Mouse (Mus musculus): ENCODE measurements around the gene Frmd4b.

The Frmd4b gene

DNA sequence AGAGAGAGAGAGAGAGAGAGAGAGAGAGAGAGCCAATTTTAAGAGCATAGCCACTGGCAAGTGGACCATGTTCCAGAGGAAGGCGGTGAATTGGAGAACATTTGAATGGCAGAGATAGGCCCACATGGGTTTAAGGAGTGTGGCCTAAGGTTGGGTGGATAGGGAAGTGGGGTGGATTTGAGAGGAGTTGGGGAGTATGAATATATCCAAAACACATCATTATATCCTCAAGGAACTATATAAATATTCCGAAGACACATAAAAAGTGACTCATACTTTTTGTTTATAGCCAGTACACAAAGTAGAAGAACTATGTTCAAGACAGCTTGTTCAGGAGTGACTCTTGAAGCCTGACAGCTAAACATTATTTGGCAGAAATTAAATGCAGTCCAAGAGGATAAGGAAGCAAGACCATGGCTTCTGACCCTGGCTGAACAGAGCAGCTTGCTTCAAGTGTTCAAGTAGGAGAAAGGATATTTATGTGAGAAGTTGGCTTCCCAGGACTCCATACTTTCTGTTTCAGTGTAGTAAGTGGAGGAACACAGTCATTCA lies 36.8 kb downstream of the Frmd4b start:
- DNase-seq (ENCODE audit: low read depth in 2 of 2, low spot score in 2 of 2) = no peak

DNA sequence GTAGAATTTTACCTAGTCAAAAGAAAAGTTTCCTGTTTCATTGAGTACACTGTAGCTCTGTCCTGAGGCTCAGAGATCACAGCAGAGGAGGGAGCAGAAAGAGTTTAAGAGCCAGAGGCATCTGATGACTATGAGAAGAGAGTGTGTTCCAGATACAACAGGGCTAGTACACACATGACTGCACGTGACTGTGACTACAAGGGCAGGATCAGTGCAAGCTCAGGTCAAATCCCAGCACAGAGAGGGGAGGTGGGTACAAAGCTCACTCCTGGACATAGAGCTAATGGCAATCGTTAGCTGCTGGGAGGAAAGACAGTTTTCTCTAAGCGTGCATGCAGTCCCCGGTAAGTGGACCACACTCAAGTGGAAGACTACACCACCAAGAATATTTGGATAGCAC lies 37.6 kb downstream of the Frmd4b start:
- no peak for DNase-seq (ENCODE audit: low read depth in 2 of 2, low spot score in 2 of 2)

DNA sequence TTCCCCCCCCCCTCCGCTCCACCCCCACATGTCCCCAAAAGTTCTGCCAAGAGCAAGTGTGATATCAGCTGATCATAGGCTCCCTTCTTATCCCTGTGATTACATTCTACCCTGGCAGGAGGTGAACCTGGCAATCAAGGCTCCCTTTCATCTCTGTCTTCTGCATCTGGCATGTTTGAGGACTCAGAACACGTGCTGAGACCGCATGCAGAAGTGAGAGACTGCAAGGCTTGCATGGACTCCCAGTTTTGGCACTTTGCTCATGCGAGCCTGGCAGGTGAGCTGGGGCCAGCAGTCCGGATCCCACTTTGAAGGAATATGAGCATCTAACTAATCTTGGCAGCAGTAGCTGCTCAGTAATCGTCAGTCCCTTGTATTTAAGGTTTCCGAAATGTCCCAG lies 39.1 kb downstream of the Frmd4b start:
- DNase-seq (ENCODE audit: low read depth in 2 of 2, low spot score in 2 of 2) = no peak

DNA sequence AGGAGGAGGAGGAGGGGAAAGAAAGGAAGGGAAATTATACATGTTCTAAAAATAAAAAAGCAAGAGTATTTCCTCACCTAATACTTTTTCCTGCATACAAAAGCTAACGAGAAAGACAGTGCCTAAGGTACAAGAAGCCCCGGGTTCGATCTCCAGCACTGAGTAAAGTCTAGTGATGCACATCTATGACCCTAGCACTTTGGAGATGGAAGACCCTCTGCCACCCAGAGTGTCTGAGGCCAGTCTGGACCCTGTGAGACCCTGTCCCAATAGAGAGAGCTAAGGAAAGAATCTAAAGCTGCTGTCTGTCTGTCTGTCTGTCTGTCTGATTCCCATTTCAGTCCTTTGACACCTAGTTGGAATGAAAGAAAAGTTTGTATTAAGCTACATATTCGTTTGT lies 40.0 kb downstream of the Frmd4b start:
- no peak for DNase-seq (ENCODE audit: low read depth in 2 of 2, low spot score in 2 of 2)

DNA sequence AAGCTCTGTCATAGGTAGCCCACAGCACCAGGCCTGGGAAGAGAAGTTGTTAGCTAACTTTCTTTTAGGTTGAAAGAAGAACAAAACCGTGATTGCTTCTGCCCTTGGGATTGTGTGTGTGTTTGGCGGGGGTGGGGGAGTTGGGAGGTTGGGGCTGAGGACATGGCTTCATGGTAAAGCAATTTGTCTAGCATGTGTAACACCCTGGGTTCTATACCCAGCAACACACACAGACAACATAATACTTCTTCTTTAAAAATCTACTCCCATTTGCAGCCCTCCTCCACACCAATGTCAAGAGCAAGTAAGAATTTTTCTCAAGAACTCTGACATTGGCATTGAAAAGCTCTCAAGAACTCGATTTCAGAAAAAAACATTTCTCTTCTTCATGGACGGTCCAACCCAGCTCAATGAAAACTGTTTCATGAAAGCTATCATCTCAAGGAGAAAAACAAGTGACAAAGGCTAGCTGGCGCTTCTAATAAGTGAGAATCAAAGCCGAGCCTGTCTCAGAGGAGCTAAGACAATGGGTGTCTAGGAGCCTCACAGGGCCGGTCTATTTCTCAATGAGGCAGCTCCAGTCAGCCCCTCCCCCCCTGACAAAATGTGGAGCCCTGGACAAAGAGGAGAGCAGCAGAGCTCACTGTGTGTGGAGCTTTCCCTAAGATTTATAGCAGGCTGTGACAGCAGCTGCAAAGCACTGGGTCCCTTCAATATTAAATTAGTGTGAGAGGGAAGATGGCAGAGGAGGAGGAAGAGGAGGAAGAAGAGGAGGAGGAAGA lies 40.6 kb downstream of the Frmd4b start:
- DNase-seq (ENCODE audit: low read depth in 2 of 2, low spot score in 2 of 2) = no peak

DNA sequence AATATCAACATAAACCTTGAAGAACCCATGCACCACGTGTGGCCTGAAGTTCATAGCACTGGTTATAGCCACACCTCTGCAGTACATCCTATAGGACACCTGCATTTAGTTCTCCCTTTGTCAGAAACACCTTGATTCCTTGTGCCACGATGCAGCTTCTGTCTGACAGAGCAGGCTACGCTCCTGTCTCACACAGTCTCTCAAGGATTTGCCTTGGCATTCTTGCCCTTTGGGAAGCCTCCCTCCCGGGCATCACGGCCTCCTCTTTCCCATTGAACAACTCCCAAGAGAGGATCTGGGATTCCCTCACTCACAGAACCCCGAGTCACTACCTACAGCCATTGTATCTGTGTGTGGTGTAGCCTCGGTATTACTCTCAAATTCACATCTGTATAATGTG lies 41.2 kb downstream of the Frmd4b start:
- no peak for DNase-seq (ENCODE audit: low read depth in 2 of 2, low spot score in 2 of 2)

DNA sequence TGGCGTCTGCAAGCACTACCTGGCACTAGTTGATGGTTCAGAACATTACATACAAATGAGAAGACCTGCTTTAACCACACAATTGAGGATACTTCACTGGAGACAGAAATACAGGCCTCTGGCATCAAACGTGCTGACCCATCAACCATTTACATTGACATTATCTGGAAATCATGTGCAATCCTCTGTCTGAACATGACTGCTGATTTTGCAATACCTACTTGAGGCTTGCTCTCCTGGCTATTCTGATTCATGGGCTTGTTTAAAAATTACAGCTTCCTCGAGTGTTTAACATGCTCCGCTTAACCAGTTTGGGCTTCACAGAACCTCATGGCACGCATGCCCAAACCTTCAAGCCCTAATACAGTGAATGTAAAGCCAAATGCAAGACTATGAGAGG lies 42.4 kb downstream of the Frmd4b start:
- DNase-seq (ENCODE audit: low read depth in 2 of 2, low spot score in 2 of 2) = no peak

DNA sequence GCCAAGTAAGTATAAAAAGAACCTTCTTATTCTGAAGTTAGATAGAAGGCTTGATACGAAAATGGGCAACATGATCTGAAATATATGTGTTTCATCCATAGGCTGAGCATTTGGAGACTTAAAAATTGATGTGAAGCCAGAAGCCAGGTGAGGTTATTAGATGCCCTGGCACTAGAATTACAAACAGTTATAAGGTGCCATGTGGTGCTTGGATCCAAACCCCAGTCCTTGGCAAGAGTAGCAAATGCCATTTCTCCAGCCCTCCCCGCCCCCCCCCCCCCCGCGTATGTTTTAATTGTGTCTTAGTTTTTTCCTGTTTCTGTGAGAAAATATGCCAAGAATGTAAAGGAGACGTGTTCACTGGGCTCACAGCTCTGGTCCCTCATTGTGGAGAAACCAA lies 45.1 kb downstream of the Frmd4b start:
- DNase-seq (ENCODE audit: low read depth in 2 of 2, low spot score in 2 of 2) = no peak

DNA sequence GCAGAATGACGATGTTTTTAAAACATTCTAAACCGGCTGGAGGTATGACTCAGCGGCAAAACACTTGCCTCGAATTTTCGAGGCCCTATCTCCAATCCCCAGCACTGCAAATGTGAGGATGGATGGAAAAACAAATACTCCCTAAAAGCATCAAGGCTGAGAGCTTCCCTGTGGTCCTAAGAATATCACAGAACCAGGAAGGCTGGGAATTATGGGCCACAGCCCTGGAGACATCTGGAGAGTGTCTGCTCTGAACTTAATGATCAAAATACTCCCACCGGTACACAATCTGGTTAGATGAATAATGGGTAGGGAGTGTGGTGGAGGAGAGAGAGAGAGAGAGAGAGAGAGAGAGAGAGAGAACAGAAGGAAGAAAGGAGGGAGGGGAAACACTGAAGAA lies 48.8 kb downstream of the Frmd4b start:
- no peak for DNase-seq (ENCODE audit: low read depth in 2 of 2, low spot score in 2 of 2)

DNA sequence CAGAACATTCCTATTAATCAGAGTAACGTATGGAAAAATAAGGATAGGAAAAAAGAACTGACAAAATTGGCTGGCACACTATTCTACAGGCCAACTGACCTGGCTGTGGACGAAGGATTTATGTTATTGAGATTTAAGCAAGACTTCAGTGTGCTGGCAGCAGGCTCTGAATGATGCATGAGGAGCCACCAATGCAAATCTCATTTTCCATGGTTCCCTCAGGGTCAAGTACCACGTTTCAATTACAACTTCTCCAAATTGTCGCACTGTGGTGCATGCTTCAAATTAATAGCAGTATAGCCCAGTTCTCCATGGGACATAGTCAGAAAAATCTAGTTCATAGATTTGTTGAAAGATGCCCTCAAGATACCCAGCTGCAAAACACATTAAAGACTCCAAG lies 50.6 kb downstream of the Frmd4b start:
- DNase-seq (ENCODE audit: low read depth in 2 of 2, low spot score in 2 of 2) = no peak

DNA sequence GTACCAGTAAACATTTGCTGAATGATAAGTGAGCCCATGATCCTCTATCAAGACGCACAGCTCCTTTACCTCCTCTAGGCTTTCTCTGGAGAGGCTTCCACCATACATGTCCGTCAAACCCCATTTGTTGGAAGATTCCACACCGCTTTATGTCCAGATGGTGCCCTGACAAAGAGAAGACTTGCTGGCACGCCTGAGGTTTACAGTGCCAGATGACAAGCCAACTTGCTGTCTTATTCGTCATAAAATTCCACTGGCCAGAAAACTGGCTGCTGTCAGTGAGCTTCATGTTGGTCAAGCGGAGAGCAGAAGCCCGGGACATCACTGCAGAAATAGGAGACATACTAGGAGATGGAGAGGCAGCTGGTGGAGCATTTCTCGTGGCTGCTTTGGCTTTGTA lies 60.2 kb downstream of the Frmd4b start:
- no peak for DNase-seq (ENCODE audit: low read depth in 2 of 2, low spot score in 2 of 2)

DNA sequence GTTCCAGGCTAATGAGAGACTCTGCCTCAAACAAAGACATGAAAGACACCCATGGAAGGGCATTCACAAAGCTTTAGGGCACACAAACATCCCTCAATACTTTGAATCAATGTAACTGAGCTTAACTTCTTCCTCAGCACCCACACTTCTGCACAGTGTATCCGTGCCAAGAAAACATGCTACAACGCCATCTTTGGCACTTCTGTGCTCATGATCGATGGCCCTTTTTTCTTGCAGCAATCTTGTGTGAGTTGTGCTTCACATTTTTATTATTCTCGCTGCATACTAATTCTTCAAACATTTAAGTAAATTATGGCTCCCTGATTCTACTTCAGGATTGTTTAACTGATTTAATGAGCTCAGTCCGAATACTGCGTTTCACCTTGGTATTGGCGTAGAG lies 61.7 kb downstream of the Frmd4b start:
- no peak for DNase-seq (ENCODE audit: low read depth in 2 of 2, low spot score in 2 of 2)

DNA sequence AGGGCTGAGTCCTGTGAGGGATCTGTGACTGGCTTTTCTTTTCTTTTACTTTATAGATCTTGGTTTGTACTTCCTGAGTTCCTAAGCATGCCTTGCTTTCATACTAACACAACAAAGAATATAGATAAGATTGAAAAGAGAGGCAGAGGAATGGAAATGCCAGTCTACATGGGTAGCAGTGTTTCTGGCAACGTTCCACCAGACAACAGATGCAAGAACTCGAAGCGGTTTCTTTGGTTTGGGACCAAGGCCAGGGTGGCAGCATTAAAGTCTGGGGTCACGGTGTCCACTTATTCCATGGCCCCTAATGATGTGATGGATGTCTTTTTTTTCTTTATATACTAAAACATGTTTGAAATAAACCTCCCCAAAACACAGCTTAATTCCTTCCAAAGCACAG lies 63.9 kb downstream of the Frmd4b start:
- no peak for DNase-seq (ENCODE audit: low read depth in 2 of 2, low spot score in 2 of 2)

DNA sequence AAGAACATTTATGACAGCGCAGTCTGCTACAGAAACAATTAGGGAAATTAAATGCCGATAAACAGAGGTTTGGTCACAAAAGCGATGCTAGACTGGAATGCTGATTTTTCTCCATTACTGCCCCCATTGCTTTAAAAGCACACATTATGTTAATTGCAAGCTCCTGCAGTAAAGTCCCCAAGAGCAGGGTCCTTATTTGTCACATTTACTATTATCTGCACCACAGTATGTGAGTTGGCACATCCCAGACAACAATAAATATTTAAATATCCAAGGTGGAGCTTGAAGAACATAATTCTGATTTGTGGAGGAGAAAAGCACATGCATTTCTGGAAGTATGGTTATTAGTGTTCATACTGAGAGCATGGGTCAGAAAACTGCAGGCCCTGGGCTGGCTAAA lies 64.8 kb downstream of the Frmd4b start:
- DNase-seq (ENCODE audit: low read depth in 2 of 2, low spot score in 2 of 2) = no peak

DNA sequence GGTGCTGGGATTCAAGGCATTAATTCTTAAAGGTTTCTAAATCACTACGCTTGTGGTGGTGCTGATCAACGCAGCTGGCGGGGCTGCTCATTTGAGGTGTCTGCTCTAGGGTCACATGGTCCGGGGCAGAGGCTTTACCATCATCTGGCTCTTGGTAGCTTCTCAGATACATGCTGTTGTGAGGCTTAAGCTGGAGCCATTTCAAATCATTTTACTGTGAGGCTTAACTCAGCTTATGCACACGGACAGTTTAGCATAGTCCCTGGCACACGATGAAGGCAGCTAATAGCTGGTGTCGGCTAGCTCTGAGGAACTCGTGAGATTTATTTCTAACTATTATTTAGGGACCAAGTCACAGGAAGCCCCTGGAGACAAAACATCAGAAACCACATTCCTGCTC lies 65.5 kb downstream of the Frmd4b start:
- DNase-seq (ENCODE audit: low read depth in 2 of 2, low spot score in 2 of 2) = no peak

DNA sequence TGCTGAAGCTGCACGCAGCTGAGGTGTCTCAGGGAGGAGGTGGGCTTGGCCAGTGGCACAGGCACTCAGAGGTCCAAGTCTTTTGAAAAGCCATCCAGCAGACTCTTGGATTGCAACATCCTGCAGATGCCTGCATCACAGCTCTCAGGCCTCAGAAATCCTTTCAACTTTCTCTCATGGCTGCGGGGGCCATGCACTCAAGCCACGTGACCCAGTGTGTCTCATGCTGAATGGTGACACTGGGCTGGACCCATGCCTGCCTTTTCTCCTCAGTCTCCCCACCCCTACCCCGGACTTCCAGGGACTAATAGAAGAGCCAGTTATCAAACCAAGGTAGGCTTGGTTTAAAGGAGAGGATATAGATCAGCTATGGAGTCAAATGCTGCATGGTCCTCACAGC lies 66.2 kb downstream of the Frmd4b start:
- no peak for DNase-seq (ENCODE audit: low read depth in 2 of 2, low spot score in 2 of 2)

DNA sequence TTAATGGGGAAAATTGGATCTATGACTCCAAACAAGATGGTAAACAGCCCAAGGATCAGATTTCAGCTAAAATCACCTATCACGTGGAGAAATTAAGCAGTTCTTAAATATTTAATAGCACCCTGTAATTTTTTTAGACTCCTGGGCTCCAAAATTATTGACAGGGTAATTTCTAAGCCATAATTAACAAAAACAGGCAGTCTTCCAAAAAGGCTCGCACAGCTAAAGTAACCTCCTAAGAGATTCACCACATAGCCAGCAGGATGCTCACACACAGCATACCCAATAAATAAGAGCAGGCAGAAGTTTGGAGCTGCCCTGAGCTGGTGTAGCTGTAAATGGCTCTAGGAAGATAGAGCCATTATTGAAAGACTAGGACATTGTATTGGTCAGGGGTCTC lies 76.9 kb downstream of the Frmd4b start:
- DNase-seq (ENCODE audit: low read depth in 2 of 2, low spot score in 2 of 2) = no peak

DNA sequence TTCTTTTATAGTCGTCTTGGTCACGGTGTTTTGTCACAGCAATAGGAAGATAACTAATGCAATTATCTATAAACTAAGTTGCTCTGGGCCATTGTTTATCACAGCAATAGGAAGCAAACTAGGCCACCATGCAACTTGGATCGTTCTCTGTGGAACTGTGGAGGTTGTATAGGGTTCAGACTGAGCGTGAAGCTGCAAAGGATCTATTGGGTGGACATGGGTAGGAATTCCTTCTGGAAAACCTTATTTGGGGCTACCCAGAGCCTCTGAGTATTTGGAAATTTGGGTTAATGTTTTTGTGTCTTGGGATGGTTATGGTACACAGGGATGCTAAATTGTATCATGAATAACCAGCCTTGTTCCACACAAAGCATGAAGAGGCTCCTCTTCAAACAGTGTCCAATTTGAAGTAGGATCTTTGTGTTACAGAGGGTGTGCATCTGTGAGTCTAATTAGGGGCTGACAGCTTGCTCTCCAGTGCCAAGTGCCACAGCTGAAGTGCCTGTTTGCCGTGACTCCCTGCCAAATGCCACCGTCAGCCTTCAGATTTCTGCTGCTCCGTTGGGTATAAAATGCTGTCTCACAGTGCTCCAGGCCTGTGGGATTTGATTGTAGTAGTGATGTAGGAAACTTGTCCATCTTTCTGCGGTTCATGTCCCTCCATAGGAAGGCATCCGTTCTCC lies 81.4 kb downstream of the Frmd4b start:
- DNase-seq (ENCODE audit: low read depth in 2 of 2, low spot score in 2 of 2) = no peak

DNA sequence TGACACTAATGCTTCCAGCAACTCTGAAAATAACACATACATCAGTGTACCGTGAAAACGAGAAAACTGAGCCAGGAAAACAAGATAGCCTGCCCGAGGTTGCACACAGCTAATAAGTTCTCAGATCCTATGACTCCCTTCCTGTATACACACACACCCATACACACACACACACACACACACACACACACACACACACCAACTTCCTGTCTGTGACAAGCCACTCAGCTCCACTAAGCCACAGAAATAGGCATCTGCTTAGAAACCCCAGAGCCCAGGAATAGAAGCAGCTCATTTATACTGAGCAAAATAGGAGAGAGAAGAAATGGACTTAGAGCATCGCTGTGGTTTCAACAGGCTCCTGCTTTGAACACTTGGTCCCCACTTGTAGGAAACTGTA lies 86.3 kb downstream of the Frmd4b start:
- peak; percentile 17 to 42 for DNase-seq (ENCODE audit: low read depth in 2 of 2, low spot score in 2 of 2)

DNA sequence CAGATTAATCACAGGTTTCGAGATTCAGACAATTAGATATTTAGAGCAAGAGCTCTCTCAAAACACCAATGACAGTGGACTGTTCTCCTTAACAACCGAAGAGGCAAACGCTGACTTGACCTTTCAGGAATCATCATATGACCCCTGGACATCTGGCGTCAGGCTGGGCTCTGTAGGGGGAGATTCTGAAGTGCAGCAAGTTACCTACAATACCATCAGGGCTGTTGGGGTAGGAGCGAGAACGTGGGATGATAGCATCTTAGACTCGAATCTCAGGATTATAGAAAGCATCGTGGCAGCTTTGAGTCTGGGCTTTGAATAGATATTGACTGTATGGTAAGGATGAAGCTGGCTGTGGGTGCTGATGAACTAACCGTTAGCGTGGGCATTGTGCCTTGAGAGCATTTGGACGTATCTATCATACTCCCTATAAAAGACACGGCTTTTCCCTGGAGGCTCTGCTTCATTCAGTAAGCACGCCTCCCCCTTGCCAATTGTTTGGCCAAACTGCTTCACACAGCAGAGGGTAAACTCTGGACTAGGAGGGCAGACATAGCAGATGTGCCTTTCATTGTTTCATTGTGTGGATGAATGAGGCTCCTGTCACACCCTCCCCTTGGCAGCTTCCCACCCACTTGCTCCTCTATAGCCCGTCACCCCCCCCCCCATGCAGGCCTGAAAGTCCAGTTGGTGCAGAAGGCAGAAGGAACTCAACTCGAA lies 88.2 kb downstream of the Frmd4b start:
- DNase-seq (ENCODE audit: low read depth in 2 of 2, low spot score in 2 of 2) = no peak

DNA sequence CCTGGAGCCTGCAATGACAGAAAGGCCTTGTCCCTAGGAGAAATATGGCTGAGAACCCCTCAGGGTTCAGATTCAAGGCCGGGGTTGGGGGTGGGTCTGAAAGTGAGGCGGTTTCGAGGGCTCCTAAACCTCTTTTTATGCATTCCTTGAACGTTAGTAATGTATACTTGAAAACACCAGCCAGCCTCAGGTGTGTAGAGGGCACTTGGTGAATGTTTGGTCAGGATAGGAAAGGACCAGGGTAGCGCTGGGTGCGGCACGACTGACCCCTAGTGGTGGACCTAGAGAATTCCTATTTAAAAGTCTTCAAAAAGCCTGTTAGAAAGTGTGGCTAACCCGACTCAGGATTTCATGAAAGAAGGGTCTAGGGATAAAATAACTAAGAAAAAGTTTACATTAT lies 91.2 kb downstream of the Frmd4b start:
- peak; percentile 33 to 48 for DNase-seq (ENCODE audit: low read depth in 2 of 2, low spot score in 2 of 2)

DNA sequence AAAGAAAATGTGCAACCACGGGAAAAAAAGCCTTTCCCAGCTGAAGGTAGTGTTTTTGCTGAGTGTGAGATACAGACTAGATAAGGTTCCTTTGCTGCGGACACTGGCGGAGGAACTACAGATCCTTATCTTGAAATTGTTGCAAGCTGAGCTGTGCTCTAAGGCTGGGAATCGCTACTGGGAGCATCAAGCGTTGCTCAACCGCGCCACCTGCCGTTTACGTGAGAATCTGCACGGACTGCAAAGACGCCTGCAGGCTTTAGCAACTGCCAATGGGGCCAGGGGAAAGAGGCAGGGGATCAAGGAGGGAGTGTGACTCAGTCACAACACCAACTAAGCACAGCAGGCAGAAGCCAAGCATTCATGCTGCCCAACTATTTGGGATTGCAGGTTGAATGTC lies 94.2 kb downstream of the Frmd4b start:
- peak; percentile 45 to 66 for DNase-seq (ENCODE audit: low read depth in 2 of 2, low spot score in 2 of 2)
